Mouse (Mus musculus): ENCODE data around the gene Rtcb.

DNA sequence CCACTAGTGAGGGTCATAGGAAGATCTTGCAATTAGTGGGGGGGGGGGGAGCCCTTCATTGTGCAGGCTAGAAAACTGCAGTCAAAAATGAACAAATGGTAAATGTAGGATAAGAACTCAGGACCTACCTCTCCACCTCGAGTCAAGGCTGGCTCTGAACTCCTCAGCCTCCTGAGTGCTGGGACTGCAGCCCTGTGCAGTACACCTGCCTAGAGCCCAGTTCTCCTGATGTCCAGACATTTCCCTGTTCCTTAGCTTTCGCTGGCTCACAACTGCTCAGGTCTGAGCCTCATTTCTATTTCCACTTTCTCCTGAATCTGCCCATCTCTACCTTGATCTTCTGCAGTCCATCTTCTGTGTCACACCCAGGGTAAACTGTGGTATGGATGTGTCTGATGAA is 8.9 kb upstream of the Rtcb start:
- TF ChIP-seq GATA1 (IDR thresholded peaks at IDR 0.05; ENCODE audit: borderline replicate concordance, low read length) (no peak), FLI1 (IDR thresholded peaks at IDR 0.05; ENCODE audit: low read length) (no peak)

Data from megakaryocyte, embryonic 14.5 days (primary cell).